Mouse (Mus musculus) embryonic fibroblast, embryonic 13.5 days (primary cell): ENCODE measurements at regions not wholly inside any gene's neighbourhood (a gene's known extent, or its start where the extent isn't known, plus 50 kb on each side); places are given as distances from the start of the nearest gene placed in this dataset.

Experiments
- H3K27ac ChIP-seq: 2 replicates; pipeline ENCODE4 v1.5.1; 2012; ENCODE audit warnings: low read length, control low read depth, inconsistent platforms; ENCODE audit not compliant: insufficient read depth
- H3K4me1 ChIP-seq: 2 replicates; pipeline ENCODE4 v1.6.1; 2011; ENCODE audit warnings: low read length; ENCODE audit not compliant: control insufficient read depth, insufficient read depth
- H3K4me3 ChIP-seq: 2 replicates; pipeline ENCODE4 v1.5.1; 2011; ENCODE audit warnings: mild to moderate bottlenecking, control low read depth, low read length; ENCODE audit not compliant: insufficient read depth
- CTCF ChIP-seq: IDR thresholded peaks from 2 replicates; pipeline ENCODE4 v1.5.1; 2011; ENCODE audit warnings: mild to moderate bottlenecking, control low read depth, low read length, moderate library complexity, borderline replicate concordance; ENCODE audit not compliant: insufficient read depth
- POLR2A ChIP-seq: IDR thresholded peaks from 2 replicates; pipeline ENCODE4 v1.6.1; 2011; ENCODE audit warnings: low read depth, mild to moderate bottlenecking, control low read depth, low read length, moderate library complexity

GRCm38 (mm10) chr2:128365004-128365403, 226.0 kb upstream of the Spdye4c start:
- TF ChIP-seq POLR2A = no peak
- no peak for TF ChIP-seq CTCF
- Histone ChIP-seq H3K4me1 (peaks cover 16% of the 10 kb centered on the region), H3K27ac (no peak overlapping the region), H3K4me3 (no peak overlapping the region)

DNA sequence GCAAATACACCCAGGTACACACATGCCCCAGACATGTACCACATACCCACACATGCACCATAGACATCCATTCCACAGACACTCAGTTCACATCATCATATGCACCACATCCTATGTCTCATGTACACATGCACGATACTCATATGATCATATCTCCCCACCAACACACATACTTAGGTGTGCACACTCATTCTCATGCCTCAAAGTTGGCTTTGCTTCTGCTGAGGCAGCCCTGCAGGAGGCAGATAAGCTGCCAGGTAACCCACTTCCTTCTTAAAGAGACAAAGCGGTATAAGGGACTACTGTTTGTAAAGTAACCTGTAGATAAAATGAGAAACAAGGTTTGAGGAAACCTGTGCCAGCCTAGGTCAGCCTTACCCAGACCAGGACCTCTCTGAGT, 225.2 kb upstream of the Spdye4c start:
- Histone ChIP-seq H3K4me1 (peaks cover 16% of the 10 kb centered on the region), H3K27ac (no peak overlapping the region), H3K4me3 (no peak overlapping the region)
- TF ChIP-seq POLR2A (no peak), CTCF (no peak)

- TF ChIP-seq CTCF (no peak), POLR2A (no peak)
- H3K4me3 ChIP-seq = no peak overlapping the region
- H3K4me1 ChIP-seq = peaks cover 25% of the 10 kb centered on the region
- H3K27ac ChIP-seq = no peak overlapping the region
Measured at GRCm38 (mm10) chr2:128367266-128368150, 223.5 kb upstream of the Spdye4c start.

DNA sequence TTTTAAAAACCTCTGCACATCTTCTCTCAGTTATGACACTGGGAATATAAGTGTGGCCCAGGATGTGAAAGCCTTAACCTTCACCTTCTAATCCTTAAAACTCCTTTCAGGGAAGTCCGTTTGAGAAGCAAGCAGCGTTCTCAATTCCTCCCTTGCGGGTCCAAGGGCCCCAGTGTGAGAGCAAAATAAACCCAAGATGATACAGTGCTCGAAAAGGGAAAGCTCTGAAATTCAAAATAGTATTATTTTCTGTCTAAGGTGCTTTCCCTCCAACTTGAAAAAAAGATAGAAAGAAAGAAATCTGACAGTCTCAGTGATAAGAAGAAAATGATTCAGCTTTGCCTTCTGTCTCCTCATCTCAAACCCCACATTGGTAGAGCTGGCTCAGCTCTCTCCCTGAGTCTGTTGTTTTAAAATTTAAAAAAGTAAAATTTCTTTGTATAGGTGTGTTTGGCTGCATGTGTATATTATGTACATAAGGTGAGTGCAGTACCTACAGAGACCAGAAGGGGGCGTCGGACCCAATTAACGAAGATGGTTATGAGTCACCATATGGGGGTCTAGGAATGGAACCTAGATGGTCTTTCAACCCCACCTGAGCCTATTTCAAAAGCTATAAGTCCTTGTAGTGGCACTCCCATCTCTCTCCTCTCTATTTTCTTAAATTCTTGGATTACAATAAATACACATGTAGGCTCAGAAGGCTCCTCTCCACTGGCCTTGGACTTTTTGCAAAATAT, 222.3 kb upstream of the Spdye4c start:
- Histone ChIP-seq H3K27ac (no peak overlapping the region), H3K4me1 (peaks cover 31% of the 10 kb centered on the region), H3K4me3 (no peak overlapping the region)
- TF ChIP-seq POLR2A (no peak), CTCF (no peak)

- TF ChIP-seq CTCF = no peak
- TF ChIP-seq POLR2A = no peak
- no peak overlapping the region for H3K27ac ChIP-seq
- no peak overlapping the region for H3K4me3 ChIP-seq
- H3K4me1 ChIP-seq = peaks cover 27% of the 10 kb centered on the region
Measured at GRCm38 (mm10) chr2:128370821-128371220, 220.2 kb upstream of the Spdye4c start.

DNA sequence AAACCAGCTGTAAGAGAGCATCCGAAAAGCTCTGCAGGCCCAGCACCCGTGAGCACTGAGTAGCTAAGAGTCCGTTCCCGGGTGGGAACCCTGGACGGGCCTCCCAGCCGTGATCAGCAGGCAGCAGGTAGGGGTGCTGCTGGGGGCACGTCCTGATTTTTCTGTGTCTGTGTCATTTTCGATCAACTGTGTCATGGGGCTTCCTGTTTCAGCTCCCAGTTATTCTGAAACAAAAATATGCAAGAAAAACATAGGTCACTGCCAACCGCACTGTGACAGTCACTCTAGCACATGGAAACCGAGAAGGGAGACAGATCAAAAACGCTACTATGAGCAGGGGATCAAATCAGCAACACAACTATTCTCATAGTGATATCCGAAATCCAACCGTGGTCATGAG, 218.8 kb upstream of the Spdye4c start:
- H3K4me1 ChIP-seq = peaks cover 28% of the 10 kb centered on the region
- no peak overlapping the region for H3K27ac ChIP-seq
- H3K4me3 ChIP-seq = no peak overlapping the region
- no peak for TF ChIP-seq CTCF
- no peak for TF ChIP-seq POLR2A

- no peak overlapping the region for H3K27ac ChIP-seq
- peaks cover 25% of the 10 kb centered on the region for H3K4me1 ChIP-seq
- no peak for TF ChIP-seq POLR2A
- TF ChIP-seq CTCF = no peak
- H3K4me3 ChIP-seq = no peak overlapping the region
Measured at GRCm38 (mm10) chr2:128373363-128374252, 217.4 kb upstream of the Spdye4c start.

- no peak overlapping the region for H3K27ac ChIP-seq
- peaks cover 25% of the 10 kb centered on the region for H3K4me1 ChIP-seq
- no peak overlapping the region for H3K4me3 ChIP-seq
- TF ChIP-seq POLR2A (no peak), CTCF (no peak)
Measured at GRCm38 (mm10) chr2:128374253-128374566, 216.8 kb upstream of the Spdye4c start.

- Histone ChIP-seq H3K27ac (no peak overlapping the region), H3K4me1 (peaks cover 27% of the 10 kb centered on the region), H3K4me3 (no peak overlapping the region)
- TF ChIP-seq POLR2A (no peak), CTCF (no peak)
Measured at GRCm38 (mm10) chr2:128374926-128375325, 216.1 kb upstream of the Spdye4c start.

GRCm38 (mm10) chr2:128375827-128376226, 215.2 kb upstream of the Spdye4c start:
- peaks cover 36% of the 10 kb centered on the region for H3K4me1 ChIP-seq
- H3K27ac ChIP-seq = no peak overlapping the region
- TF ChIP-seq CTCF (no peak), POLR2A (no peak)
- no peak overlapping the region for H3K4me3 ChIP-seq
